Mouse (Mus musculus): Measurements from ENCODE around the gene Mrpl14.

- TF ChIP-seq CTCF (IDR thresholded peaks at IDR 0.05; ENCODE audit: low read depth, low read length) (no peak), GATA1 (IDR thresholded peaks at IDR 0.05; ENCODE audit: borderline replicate concordance, low read length) (no peak), POLR2AphosphoS5 (IDR thresholded peaks at IDR 0.05; ENCODE audit: insufficient replicate concordance, low read depth, low read length) (no peak), TAL1 (conservative IDR thresholded peaks at IDR 0.05; ENCODE audit: low read depth, low read length) (no peak), GATA2 (IDR thresholded peaks at IDR 0.05; ENCODE audit: borderline replicate concordance, low read depth, low read length) (no peak)
These were observed 42.0 kb downstream of the Mrpl14 start for GRCm38 (mm10) chr17:45727983-45728723.
